Mouse (Mus musculus) CD4-positive, CD25-positive, alpha-beta regulatory T cell, adult 4 months (primary cell): ENCODE results near the gene Alcam. TPM values are rescaled to one million over a fixed set of nuclear protein-coding genes. Genes with fewer than 3 reads are reported as not detected.

Experiments
- ATAC-seq: one replicate; pipeline ENCODE4 v1.8.0; 2017
- polyA plus RNA-seq, 2 experiments: library from polyadenylated mRNA; unstranded; fragments of 100-300 nt; shearing (Covaris generic); gene quantifications; one replicate each; pipeline ENCODE4 v1.2.1; 2017

The Alcam gene
- polyA plus RNA-seq: 1 to 10 TPM; 3.6 to 8.8 TPM

- no peak for ATAC-seq
These were observed at the start of gene Alcam for GRCm38 (mm10) chr16:52453971-52454514. TSS of gene Alcam (minus strand) at chr16:52454074.

- ATAC-seq: no peak
These were observed 45.0 kb upstream of the Alcam start for GRCm38 (mm10) chr16:52498757-52499335.

DNA sequence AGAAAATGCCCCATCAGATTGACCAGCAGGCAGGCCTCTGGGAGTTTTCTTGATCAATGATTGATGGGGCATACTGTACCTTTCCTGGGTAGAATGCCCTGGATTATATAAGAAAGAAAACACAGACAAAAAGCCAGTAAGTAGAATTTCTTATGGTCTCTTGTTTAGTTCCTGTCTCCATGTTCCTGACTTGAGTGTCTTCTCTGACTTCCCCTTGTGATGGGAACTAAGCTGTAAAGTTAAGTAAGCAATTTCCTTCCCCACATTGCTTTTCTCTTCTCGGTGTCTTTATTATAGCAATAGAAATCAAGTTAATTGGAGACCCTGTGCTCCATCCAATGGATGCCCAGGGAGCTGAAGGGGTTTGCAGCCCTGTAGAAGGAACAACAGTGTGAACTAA is 36.7 kb upstream of the Alcam start:
- no peak for ATAC-seq

DNA sequence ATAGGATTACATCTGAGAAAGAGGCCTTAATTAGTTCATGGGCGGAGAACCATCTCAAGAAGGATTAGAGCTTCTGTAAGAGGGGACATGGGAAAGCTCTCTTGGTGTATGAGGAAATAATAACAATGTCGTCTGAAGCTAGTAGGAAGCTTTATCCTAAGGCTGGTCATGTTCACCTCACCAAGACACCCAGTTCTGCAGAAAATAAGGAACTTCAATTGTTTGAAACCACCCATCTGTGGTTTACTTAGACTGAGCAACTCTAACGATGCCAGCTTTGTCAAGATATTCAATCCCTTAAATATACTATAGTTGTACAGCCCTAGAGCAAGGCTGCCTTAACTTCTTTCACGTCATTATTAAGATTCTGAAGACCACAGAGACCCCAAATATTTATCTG is 20.4 kb upstream of the Alcam start:
- no peak for ATAC-seq

DNA sequence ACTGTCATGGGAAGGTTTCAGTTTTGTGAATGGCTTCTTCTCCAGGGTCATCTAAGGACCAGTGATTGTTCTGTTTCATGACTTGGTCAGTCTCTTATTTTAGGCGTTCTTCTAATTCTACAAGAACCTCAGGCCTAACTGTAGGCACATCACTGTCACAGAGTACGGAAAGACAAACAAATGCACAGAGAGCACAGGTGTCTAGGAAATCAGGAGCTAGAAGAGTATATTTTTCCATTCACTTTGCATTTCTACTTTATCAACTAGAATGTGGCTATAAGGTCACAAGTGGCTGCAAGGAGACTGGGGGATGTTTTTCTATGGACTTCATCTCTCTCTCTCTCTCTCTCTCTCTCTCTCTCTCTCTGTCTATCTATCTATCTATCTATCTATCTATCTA is 19.2 kb upstream of the Alcam start:
- no peak for ATAC-seq

- no peak for ATAC-seq
These were observed 18.8 kb upstream of the Alcam start for GRCm38 (mm10) chr16:52472635-52473034.

- ATAC-seq: no peak
These were observed 18.2 kb upstream of the Alcam start for GRCm38 (mm10) chr16:52472059-52472458.

- ATAC-seq: no peak
These were observed 17.0 kb upstream of the Alcam start for GRCm38 (mm10) chr16:52470881-52471280.

DNA sequence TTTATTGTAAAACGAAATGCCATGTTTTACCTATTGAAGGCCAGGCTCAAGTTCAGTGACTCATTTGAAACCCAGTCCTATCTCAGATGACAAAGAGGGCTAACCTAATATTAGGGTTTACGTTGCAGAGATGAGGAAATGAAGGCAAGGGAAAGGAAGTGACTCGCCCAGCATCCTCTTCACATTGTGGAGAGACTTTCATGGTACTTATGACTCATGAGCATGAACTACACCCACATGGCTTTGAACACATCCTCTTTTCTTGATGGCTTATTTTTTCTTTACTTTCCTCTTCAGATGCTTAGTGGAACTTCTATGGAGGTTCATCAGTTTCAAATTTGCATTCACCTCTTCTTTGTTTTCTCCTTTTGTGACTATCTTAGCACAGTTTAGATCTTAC is 16.4 kb upstream of the Alcam start:
- peak; percentile 93 for ATAC-seq

DNA sequence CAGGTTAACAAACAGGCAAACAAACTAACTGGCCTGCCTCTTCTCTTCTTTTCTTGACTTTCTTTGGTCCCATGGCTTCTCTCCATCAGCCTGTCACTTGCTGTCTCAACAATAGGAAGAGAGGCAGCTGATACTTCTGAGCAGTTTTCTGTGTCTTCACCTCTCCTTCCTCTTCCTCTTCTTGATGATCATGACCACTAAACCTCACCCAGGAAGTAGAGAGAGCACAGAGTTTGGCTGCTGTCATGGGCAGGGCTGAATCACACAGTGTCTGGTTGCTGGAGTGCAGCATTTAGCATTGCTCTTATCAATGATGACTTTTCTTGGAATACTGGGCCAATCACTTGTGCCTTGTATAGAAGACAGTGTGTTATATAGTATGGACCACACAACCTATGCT is 14.6 kb upstream of the Alcam start:
- ATAC-seq: peak; percentile 61

- no peak for ATAC-seq
These were observed 12.9 kb upstream of the Alcam start for GRCm38 (mm10) chr16:52466770-52467169.

- ATAC-seq: no peak
These were observed 10.7 kb upstream of the Alcam start for GRCm38 (mm10) chr16:52464597-52464996.

DNA sequence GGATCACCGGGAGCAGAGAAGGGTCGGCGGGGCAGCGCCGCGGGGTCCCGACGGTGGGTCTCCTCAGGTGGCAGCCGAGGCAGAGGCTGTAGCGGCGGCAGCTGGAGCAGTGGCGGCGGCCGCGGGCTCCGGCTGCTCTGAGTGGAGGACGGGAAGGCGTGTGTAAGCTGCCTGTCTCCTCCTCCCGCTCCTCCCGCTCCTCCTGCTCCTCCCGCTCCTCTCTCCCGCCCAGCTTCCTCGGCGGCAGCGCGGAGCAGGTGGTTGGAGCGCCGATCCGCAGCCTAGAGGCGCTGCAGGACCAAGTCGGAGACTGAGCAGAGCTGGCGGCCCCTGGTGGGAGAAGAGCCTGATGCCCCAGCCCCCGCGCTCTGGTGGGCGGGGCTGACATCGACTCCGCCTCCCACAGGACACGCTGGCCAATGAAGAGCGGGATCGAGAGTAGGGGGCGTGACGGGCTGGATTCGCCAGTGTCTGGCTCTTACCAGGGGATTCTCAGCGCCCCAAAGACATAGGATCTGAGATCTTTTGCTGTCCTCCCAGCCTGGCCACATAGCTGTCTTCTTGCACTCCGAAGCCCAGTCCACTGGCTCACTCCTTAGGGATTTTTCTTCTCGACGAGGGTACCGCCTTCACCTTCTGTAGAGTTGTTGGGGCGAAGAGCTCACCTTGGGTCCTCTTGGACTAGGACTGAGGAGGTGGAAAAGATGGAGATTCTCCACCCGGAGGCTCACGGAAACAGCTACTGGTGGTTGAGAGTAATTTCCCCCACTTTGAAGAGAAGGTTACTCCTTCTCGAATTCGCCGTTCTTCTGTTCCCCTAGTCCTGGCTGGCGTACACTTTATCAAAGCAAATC is 785 bp downstream of the Alcam start:
- peak; percentile 84 for ATAC-seq

- ATAC-seq: peak; percentile 2
These were observed 1.4 kb downstream of the Alcam start for GRCm38 (mm10) chr16:52452477-52452831.

- peak; percentile 8 for ATAC-seq
These were observed 1.9 kb downstream of the Alcam start for GRCm38 (mm10) chr16:52451786-52452476.

- ATAC-seq: peak; percentile 0
These were observed 2.6 kb downstream of the Alcam start for GRCm38 (mm10) chr16:52451101-52451785.

- peak; percentile 5 for ATAC-seq
These were observed 3.4 kb downstream of the Alcam start for GRCm38 (mm10) chr16:52450245-52451100.

GRCm38 (mm10) chr16:52449889-52450244 is 4.0 kb downstream of the Alcam start:
- ATAC-seq: no peak

DNA sequence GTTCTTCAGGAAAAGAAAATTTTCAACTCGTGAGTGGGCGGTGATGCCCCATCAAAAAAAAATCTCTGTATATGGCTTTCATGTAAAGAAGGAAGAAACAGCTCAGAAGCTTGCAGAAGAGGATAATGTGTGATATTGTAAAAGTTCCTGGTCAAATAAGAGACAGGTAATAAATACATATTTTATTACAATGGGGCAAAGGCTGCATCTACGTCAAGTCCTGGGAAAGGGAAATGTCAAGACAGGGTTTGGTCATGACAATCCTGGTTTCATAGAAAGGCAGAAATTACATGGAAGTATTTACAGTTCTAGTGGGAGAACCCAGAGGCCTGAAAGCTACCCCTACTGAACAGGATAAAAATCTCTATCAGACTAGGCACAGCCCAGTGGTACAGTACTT is 7.9 kb downstream of the Alcam start:
- ATAC-seq: no peak

- peak; percentile 33 for ATAC-seq
These were observed 10.0 kb downstream of the Alcam start for GRCm38 (mm10) chr16:52443635-52444505.

GRCm38 (mm10) chr16:52443055-52443454 is 10.8 kb downstream of the Alcam start:
- ATAC-seq: peak; percentile 32
